Mouse (Mus musculus) G1E (cell line): ENCODE results near the gene Prickle1.

Source experiments
- CTCF ChIP-seq: IDR thresholded peaks from 2 replicates; pipeline ENCODE4 v1.5.1; 2012; ENCODE audit warnings: low read depth, low read length, inconsistent platforms, mixed read lengths
- GATA1 ChIP-seq: IDR thresholded peaks from 2 replicates; pipeline ENCODE4 v1.6.1; 2012; ENCODE audit warnings: borderline replicate concordance, low read length, inconsistent platforms, mixed read lengths
- GATA2 ChIP-seq: IDR thresholded peaks from 2 replicates; pipeline ENCODE4 v1.6.1; 2012; ENCODE audit warnings: low read depth, low read length, inconsistent platforms, borderline replicate concordance
- POLR2AphosphoS5 ChIP-seq: IDR thresholded peaks from 2 replicates; pipeline ENCODE4 v1.6.1; 2012; ENCODE audit warnings: low read depth, low read length, inconsistent platforms; ENCODE audit not compliant: insufficient replicate concordance
- TAL1 ChIP-seq: conservative IDR thresholded peaks from 2 replicates; pipeline ENCODE4 v1.6.1; 2012; ENCODE audit warnings: low read depth, low read length, inconsistent platforms, mixed read lengths

GRCm38 (mm10) chr15:93587660-93588059 is 8.0 kb downstream of the Prickle1 start:
- no peak for TF ChIP-seq TAL1
- TF ChIP-seq CTCF: no peak
- TF ChIP-seq GATA1: no peak
- TF ChIP-seq GATA2: no peak
- TF ChIP-seq POLR2AphosphoS5: no peak
